Mouse (Mus musculus) adrenal gland, adult 8-10 months (tissue): ENCODE measurements around the gene Btbd7. TPM values are rescaled to one million over a fixed set of nuclear protein-coding genes. Genes with fewer than 3 reads are reported as not detected.

Experiments
- DNase-seq: peaks from one replicate; pipeline ENCODE4 v3.0.0; 2022
- total RNA-seq, 4 experiments: library from RNA; stranded (reverse); gene quantifications; 2 replicates each; pipeline ENCODE4 v1.2.4; 2022

The Btbd7 gene
- total RNA-seq: 10 to 100 TPM; 44.9 to 59.5 (median 54.3) TPM

DNA sequence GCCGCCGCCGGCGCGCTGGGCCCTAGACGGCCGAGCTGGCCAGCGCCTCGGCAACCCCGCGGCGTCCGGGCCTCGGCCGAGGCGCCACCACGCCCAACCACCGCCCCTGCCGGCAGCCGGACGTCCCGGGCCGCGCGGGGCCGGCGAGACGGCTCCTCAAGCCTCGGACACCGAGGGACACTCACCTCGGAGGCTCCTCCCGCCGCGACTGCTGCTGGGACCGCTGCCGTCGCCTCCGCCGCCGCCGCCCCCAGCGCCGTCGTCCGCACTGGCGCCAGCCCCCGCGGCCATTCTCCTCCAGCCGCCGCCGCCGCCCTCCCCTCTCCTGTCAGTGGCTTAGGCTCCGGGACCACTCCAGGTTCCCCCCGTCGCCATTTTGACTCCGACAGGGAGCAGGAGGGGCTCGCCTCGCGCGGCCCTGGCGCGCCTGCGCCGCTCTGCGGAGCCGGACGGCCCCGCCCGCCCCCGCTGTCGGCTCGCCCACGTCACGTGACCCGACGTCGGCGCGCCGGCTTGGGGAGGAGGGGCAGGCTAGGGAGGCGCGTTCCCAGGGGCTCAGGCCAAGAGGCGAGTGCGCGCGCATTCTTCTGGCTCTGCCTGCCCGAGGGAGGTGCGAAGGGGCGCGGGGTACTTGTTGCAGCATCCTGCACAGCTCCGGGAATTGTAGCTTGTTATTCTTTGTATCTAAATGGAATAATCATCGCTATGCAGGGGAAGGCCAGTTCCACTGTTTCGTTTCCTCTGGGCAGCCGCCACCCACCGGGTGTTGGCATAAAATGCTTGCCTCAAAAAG is at the start of gene Btbd7:
Gene Btbd7, minus strand, starts transcription at position 441 of the 793 bp plus-strand sequence.
- peak; percentile 95 for DNase-seq

GRCm38 (mm10) chr12:102916073-102916472 is 37.8 kb upstream of the Btbd7 start:
- DNase-seq: no peak

- no peak for DNase-seq
These were observed 29.9 kb upstream of the Btbd7 start for GRCm38 (mm10) chr12:102908191-102908590.

DNA sequence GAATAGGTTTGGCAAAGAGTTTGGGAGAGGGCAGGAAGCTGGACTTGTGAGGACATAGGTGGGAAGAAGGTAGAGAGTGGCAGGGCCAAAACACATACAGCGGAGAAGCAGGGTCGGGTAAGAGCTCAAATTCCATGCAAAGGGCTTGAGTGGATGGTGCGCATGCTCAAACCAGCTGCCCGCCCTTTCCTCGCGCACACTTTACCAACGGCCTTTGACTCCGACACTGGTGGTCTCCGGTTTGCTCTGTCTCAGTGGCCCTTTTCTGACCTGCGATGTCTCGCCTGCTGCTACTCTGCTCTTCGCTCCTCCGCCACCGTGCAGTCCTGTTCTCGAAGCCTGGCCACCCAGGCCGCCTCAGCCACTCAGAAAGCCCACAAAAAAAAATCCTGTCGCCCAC is 20.8 kb upstream of the Btbd7 start, which contains the start of gene Cox8c:
Gene Cox8c, plus strand, starts transcription at position 226 of the 400 bp plus-strand sequence.
- DNase-seq: no peak

DNA sequence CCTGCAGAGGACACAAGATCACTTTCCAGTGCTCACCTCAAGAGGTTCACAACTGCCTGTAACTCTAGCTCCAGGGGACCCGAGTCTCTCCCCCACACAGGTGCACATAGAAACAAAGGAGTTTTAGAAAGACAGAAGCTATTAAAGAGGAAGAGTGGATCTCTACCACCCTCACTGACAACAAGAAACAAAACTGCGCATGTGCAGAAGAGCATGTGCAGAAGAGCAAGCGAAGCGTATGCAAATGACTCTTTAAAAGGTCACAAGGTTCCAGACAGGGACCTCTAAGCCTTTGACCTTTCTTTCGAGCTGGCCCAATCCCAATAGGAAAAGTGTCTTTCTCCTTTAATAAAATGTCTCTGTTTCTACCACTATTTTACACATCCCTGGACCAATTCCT is 10.3 kb upstream of the Btbd7 start:
- no peak for DNase-seq

GRCm38 (mm10) chr12:102887366-102887765 is 9.1 kb upstream of the Btbd7 start:
- peak; percentile 46 for DNase-seq

GRCm38 (mm10) chr12:102885735-102886134 is 7.5 kb upstream of the Btbd7 start:
- no peak for DNase-seq

- no peak for DNase-seq
These were observed 630 bp upstream of the Btbd7 start for GRCm38 (mm10) chr12:102878901-102879300.

- DNase-seq: peak; percentile 33
These were observed 805 bp downstream of the Btbd7 start for GRCm38 (mm10) chr12:102877301-102878030.

GRCm38 (mm10) chr12:102870527-102870926 is 7.7 kb downstream of the Btbd7 start:
- no peak for DNase-seq

- no peak for DNase-seq
These were observed 8.5 kb downstream of the Btbd7 start for GRCm38 (mm10) chr12:102869802-102870201.

DNA sequence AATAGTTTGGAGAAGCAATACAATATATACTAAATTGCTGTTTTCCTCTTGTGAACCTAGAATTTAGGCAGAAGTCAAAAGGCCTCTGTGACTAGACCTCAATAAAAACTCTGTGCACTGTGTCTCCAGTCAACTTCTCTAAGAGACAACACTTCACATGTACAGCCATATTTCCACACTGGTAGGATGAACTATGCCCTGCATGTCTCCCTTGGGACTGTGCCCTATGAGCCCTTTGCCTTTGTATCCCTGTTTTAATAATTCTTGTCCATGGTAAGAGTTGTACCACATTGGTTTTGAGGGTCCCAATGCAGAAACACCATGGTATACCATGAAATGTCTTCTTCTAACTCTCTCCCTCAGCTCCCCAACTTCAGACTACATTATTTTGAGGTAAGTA is 17.5 kb downstream of the Btbd7 start:
- DNase-seq: no peak

- DNase-seq: peak; percentile 25
These were observed 40.0 kb downstream of the Btbd7 start for GRCm38 (mm10) chr12:102838271-102838670.

DNA sequence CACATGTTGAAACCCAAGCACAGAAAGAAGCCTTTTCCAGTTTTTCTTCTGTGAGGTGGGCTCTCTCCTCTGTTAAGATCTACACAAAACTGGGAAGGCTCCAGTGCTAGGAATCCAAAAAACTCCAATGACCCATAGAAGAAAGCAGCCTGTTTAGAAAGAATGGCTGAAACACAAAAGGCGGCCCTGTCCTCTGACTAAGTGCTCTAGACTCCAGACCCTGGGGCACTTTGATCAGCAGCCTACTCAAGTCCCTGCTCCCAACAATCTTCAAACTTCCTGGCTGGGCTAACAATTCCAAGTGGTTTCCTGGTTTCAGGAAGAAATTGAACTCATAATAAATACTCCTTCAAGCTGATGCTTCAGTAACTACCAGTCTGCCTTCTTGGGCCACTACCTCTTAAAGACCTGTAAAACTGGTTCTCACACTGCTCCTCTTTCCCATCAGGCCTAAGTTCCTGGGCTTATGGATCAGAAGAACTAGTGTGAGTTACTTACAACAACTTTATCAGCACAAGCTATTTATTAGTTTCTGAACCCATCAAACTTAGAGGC is 45.4 kb downstream of the Btbd7 start:
- no peak for DNase-seq

GRCm38 (mm10) chr12:102831888-102832287 is 46.4 kb downstream of the Btbd7 start:
- no peak for DNase-seq

DNA sequence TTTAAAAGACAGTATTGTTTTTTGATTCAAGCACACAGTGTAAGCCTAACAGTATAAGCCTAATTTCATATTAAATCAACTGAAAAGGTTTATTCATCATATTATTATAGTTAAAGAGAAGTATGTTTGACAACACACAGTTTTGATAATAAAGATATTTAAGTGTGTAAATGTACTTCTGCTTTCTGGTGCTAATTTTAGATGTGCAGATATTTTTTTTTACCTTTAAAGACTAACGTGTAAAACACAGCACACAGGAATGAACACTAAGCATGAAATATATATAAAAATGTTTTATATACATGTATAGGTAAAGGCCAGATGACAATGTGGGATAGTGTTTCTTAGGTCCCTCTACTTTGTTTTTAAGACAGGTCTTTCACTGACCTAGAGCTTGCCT is 51.2 kb downstream of the Btbd7 start:
- DNase-seq: no peak

- DNase-seq: no peak
These were observed 51.9 kb downstream of the Btbd7 start for GRCm38 (mm10) chr12:102826399-102826798.

DNA sequence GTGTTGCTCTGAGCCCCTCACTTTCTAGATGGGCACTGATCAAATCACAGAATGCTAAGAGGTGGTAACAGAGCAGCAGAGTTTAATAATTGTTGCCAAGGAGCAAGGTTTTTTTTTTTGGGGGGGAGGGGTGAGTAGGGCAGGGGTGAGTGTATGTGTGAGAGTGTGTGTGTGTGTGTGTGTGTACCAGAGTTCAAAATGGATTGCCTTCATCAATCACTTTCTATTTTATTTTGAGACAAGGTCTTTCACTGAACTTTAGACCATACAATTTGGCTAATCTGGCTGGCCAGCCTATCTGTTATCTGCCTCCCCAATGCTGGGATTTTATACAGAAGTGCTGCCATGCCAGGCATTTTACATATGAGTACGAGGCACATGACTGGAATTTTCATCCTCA is 63.4 kb downstream of the Btbd7 start:
- no peak for DNase-seq

- no peak for DNase-seq
These were observed 78.7 kb downstream of the Btbd7 start for GRCm38 (mm10) chr12:102799528-102799927.

GRCm38 (mm10) chr12:102787927-102788326 is 90.3 kb downstream of the Btbd7 start:
- no peak for DNase-seq

- DNase-seq: no peak
These were observed 92.7 kb downstream of the Btbd7 start for GRCm38 (mm10) chr12:102785593-102785985.

DNA sequence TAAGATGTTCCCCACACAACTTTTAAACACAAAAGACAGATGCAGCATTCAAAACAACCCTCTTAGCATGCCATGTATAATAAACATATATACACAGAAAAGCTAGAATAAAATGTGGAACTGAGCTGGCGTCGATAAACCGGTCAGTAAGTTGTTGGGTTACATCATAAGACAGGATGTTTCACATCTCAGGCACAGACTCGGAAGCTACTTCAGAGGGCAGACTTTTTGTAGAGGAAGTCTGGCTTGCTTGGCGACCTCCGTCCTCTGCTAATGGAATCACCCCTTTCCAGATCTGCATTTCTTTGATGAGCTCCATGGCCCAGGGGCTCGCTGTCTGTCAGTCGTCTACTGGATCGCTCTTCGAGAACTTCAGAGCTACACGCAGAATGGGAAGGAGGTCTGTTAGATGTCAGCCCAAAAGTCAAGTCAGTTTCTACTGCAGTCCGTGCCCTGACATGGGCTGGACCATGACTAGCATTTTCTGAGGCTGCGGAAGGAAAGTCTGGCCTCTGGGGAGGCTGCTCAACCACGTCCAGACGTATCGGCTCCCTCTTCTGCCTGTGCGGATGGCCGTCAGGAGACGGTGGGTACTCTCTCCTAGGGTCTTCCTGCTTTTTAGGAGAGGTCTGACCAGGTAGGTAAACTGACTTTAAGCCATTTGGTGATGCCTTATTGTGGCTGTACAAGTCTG is 93.2 kb downstream of the Btbd7 start:
- no peak for DNase-seq

DNA sequence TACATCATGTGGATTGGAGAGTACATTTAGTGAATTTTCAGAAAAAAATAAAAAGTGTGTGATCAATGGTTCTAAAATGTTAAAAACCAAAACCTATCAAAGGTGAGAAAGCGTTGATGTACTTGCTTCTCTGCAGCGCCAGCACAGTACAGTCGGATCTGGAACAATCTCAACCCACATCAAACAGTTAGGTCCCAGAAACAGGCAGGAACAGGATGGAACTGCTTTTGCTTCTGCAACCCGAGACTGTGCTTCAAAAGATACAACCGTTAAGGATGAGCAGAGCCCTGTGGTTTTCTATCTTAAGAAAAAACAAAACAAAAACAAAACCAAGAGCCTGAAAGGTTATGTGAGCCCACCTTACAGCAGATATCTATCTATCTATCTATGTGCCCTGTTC is 95.4 kb downstream of the Btbd7 start:
- no peak for DNase-seq
